Mouse (Mus musculus): ENCODE data around the gene Fndc9. TPM values are rescaled to one million over a fixed set of nuclear protein-coding genes. Genes with fewer than 3 reads are reported as not detected.

The Fndc9 gene
- polyA plus RNA-seq, 1 experiment from 2014 or later, result 0.11 TPM

DNA sequence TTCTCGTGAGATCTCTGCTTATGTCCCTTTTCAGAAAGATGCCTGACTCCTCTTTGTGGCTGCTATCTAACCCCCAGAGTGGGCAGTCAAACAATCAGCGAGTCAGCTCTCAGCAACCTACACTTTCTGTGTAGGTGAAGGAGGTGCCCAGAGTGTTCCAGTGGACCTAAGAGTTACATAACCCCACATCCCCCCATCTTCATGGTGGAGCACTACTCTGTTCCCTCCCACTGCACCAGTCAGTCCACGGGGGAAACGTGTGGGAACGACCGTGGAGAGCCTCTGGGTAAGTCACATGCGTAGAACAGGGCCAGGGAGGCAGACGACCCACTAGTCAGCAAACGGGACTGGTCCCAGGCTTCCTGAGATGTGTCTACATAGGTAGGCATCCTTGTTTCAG lies 16.0 kb upstream of the Fndc9 start:
- WGBS, result 90% methylated on average over 9 of the region's 9 CpGs

DNA sequence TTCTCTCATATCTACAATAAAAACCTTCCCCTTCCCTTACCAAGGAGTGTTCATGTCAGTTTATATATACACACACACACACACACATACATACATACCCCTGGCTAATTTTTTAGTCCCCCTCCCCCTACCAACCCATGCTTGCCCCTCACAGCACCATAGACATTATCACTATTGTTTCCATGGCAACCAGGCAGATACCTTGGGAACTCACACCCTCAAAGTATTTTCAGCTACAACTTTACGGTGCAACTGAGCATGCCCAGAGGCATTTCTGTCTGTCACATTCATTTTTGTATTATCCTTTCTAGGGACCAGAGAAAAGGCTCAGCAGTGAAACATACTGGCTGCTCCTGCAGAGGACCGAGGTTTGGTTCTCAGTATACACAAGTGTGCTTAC lies 15.1 kb upstream of the Fndc9 start:
- ATAC-seq (ENCODE audit: insufficient number of reproducible peaks, low FRiP score, low TSS enrichment, low read depth), result no peak
- H3K4me3 ChIP-seq (ENCODE audit: low read depth, low read length), result no peak overlapping the region
- no peak overlapping the region for H3K9ac ChIP-seq (ENCODE audit: low read length)
- 85% methylated on average over 2 of the region's 2 CpGs for WGBS
- H3K9me3 ChIP-seq (ENCODE audit: control insufficient read depth, low read length), result no peaks in the 10 kb centered on the region
- no peak overlapping the region for H3K4me2 ChIP-seq (ENCODE audit: low read depth, severe bottlenecking)
- no peak for DNase-seq (ENCODE audit: low spot score)
- no peak overlapping the region for H3K27ac ChIP-seq (replicated peaks; ENCODE audit: low read depth, low read length)
- H3K4me1 ChIP-seq (ENCODE audit: control insufficient read depth, insufficient read depth, low read length), result no peaks in the 10 kb centered on the region
- H3K36me3 ChIP-seq (ENCODE audit: control insufficient read depth, insufficient read depth, low read length), result no peaks in the 10 kb centered on the region
- no peaks in the 10 kb centered on the region for H3K27me3 ChIP-seq (ENCODE audit: control insufficient read depth, insufficient read depth, low read length)

More for the DNA sequence above, 16.0 kb upstream of the Fndc9 start:
- H3K36me3 ChIP-seq (ENCODE audit: control insufficient read depth, insufficient read depth, low read length), result no peaks in the 10 kb centered on the region
- no peak overlapping the region for H3K4me2 ChIP-seq (ENCODE audit: low read depth, severe bottlenecking)
- DNase-seq (ENCODE audit: low spot score) (no peak), ATAC-seq (ENCODE audit: insufficient number of reproducible peaks, low FRiP score, low TSS enrichment, low read depth) (no peak)
- no peaks in the 10 kb centered on the region for H3K9me3 ChIP-seq (ENCODE audit: control insufficient read depth, low read length)
- no peaks in the 10 kb centered on the region for H3K27me3 ChIP-seq (ENCODE audit: control insufficient read depth, insufficient read depth, low read length)
- no peak overlapping the region for H3K9ac ChIP-seq (ENCODE audit: low read length)
- H3K27ac ChIP-seq (replicated peaks; ENCODE audit: low read depth, low read length), result no peak overlapping the region
- H3K4me1 ChIP-seq (ENCODE audit: control insufficient read depth, insufficient read depth, low read length), result peaks cover 4% of the 10 kb centered on the region
- H3K4me3 ChIP-seq (ENCODE audit: low read depth, low read length), result no peak overlapping the region

DNA sequence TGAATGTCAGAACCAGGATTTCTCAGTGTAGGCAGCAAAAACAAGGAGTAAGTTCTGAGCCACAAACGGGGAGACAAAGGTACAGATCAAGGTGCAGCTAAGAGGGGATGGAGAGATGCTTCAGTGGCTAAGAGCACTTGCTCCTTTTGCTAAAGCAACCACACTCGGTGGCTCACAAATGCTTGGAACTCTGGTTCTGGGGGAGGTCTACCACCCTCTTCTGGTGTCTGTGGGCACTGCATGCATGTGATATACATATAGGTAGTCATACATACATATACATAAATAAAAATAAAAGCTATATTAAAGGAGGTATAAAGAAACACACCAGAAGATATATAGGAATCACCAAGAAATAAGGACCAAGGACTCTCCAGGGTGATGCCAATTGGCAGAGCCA lies 11.8 kb upstream of the Fndc9 start:
- Histone ChIP-seq H3K4me1 (ENCODE audit: control insufficient read depth, insufficient read depth, low read length) (no peaks in the 10 kb centered on the region), H3K27ac (replicated peaks; ENCODE audit: low read depth, low read length) (no peak overlapping the region), H3K4me3 (ENCODE audit: low read depth, low read length) (no peak overlapping the region), H3K9ac (ENCODE audit: low read length) (no peak overlapping the region), H3K4me2 (ENCODE audit: low read depth, severe bottlenecking) (no peak overlapping the region), H3K9me3 (ENCODE audit: control insufficient read depth, low read length) (no peaks in the 10 kb centered on the region), H3K27me3 (ENCODE audit: control insufficient read depth, insufficient read depth, low read length) (no peaks in the 10 kb centered on the region), H3K36me3 (ENCODE audit: control insufficient read depth, insufficient read depth, low read length) (no peaks in the 10 kb centered on the region)
- no peak for ATAC-seq (ENCODE audit: insufficient number of reproducible peaks, low FRiP score, low TSS enrichment, low read depth)
- 74% methylated on average over 2 of the region's 2 CpGs for WGBS
- DNase-seq (ENCODE audit: low spot score), result no peak

DNA sequence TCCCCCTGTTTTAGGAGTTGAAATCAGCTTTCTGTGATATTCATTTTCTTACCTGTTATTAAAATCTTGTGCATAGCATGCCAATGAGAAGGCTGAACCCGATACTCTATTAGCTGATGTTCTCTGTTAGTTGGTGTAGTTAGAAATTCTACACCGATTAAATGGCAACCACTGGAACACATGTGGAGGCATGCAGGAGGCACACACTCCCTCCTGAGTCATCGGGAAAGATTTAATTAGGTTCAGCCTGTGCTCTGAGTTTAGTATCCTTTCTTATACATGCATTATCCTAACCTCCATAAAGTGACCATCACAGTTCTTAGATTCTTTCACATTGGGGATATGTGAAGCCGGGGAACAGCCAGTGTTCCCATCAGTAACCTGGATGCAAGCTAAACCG lies 10.0 kb upstream of the Fndc9 start:
- H3K9ac ChIP-seq (ENCODE audit: low read length), result no peak overlapping the region
- WGBS, result 76% methylated on average over 5 of the region's 5 CpGs
- H3K27me3 ChIP-seq (ENCODE audit: control insufficient read depth, insufficient read depth, low read length), result no peaks in the 10 kb centered on the region
- H3K4me1 ChIP-seq (ENCODE audit: control insufficient read depth, insufficient read depth, low read length), result no peaks in the 10 kb centered on the region
- DNase-seq (ENCODE audit: low spot score), result no peak
- ATAC-seq (ENCODE audit: insufficient number of reproducible peaks, low FRiP score, low TSS enrichment, low read depth), result no peak
- H3K27ac ChIP-seq (replicated peaks; ENCODE audit: low read depth, low read length), result no peak overlapping the region
- H3K9me3 ChIP-seq (ENCODE audit: control insufficient read depth, low read length), result no peaks in the 10 kb centered on the region
- H3K4me2 ChIP-seq (ENCODE audit: low read depth, severe bottlenecking), result no peak overlapping the region
- no peak overlapping the region for H3K4me3 ChIP-seq (ENCODE audit: low read depth, low read length)
- no peaks in the 10 kb centered on the region for H3K36me3 ChIP-seq (ENCODE audit: control insufficient read depth, insufficient read depth, low read length)

DNA sequence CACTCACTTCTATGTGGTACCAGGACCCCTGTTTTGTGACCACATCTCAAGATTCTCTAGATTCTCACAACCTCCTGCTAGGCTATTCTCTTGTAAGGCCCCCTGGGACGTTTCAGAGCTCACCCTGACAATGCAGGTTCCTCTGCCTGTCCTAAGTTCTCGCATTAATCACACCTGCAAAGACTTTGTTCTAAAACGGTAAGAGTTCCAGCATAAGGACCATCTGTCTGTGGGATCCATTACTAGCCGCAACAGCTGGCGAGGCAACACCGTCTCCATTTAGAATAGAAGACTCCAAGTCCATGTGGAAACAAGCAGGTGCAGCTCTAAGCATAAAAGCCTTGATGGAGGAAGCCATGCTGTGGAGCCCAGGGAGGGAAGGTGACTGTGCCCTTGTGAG lies 5.1 kb upstream of the Fndc9 start:
- Histone ChIP-seq H3K9me3 (ENCODE audit: control insufficient read depth, low read length) (no peaks in the 10 kb centered on the region), H3K4me3 (ENCODE audit: low read depth, low read length) (no peak overlapping the region), H3K4me2 (ENCODE audit: low read depth, severe bottlenecking) (no peak overlapping the region), H3K36me3 (ENCODE audit: control insufficient read depth, insufficient read depth, low read length) (no peaks in the 10 kb centered on the region), H3K9ac (ENCODE audit: low read length) (no peak overlapping the region), H3K27ac (replicated peaks; ENCODE audit: low read depth, low read length) (no peak overlapping the region), H3K27me3 (ENCODE audit: control insufficient read depth, insufficient read depth, low read length) (no peaks in the 10 kb centered on the region), H3K4me1 (ENCODE audit: control insufficient read depth, insufficient read depth, low read length) (no peaks in the 10 kb centered on the region)
- WGBS, result 74% methylated on average over 6 of the region's 6 CpGs
- ATAC-seq (ENCODE audit: insufficient number of reproducible peaks, low FRiP score, low TSS enrichment, low read depth), result no peak
- no peak for DNase-seq (ENCODE audit: low spot score)

DNA sequence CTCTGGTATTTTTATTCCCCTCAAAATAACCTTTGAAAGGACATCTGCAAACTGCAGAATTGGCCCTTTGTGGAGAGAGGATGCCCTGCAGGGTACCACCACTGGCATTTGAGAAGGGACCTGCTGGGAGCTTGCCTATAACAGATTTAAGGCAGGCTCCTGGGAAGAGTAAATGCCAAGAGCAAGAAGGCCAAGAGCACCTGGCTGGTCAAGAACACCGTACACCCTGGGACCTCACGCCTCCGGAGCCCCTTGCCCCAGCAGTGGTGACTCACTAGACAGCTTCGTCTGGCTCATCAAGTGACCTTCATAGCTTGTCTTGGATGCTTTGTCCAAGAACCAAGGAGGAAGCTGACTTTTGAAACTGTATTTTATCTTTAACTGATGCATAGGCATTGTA lies 2.5 kb upstream of the Fndc9 start:
- ATAC-seq (ENCODE audit: insufficient number of reproducible peaks, low FRiP score, low TSS enrichment, low read depth), result no peak
- Histone ChIP-seq H3K27ac (replicated peaks; ENCODE audit: low read depth, low read length) (no peak overlapping the region), H3K9me3 (ENCODE audit: control insufficient read depth, low read length) (no peaks in the 10 kb centered on the region), H3K36me3 (ENCODE audit: control insufficient read depth, insufficient read depth, low read length) (no peaks in the 10 kb centered on the region; the same call in 1 of the 2 replicates), H3K9ac (ENCODE audit: low read length) (no peak overlapping the region), H3K4me2 (ENCODE audit: low read depth, severe bottlenecking) (no peak overlapping the region), H3K27me3 (ENCODE audit: control insufficient read depth, insufficient read depth, low read length) (no peaks in the 10 kb centered on the region), H3K4me1 (ENCODE audit: control insufficient read depth, insufficient read depth, low read length) (no peaks in the 10 kb centered on the region), H3K4me3 (ENCODE audit: low read depth, low read length) (no peak overlapping the region)
- DNase-seq (ENCODE audit: low spot score), result no peak
- 93% methylated on average over 4 of the region's 4 CpGs for WGBS

DNA sequence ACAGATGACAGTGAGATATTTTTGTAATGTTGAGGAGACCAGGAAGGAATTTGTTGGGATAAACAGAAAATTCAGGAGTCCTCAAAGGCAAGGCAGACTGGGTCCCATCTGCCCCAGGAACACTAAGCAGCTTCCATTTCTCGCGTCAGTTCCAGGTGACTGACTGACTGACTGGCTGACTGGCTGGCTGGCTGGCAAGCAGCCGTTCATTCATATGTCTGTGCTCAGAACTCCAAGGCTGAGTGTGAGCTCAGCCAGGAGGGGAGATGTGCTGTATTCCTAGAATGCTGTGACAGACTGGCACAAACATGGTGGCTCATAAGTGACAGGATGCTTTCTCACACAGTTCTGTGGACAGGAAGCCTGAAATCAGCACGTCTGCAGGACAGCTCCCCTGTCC lies 1.4 kb upstream of the Fndc9 start:
- Histone ChIP-seq H3K9me3 (ENCODE audit: control insufficient read depth, low read length) (no peaks in the 10 kb centered on the region), H3K4me2 (ENCODE audit: low read depth, severe bottlenecking) (no peak overlapping the region), H3K9ac (ENCODE audit: low read length) (no peak overlapping the region), H3K36me3 (ENCODE audit: control insufficient read depth, insufficient read depth, low read length) (no peaks in the 10 kb centered on the region; the same call in 1 of the 2 replicates), H3K27ac (replicated peaks; ENCODE audit: low read depth, low read length) (no peak overlapping the region), H3K27me3 (ENCODE audit: control insufficient read depth, insufficient read depth, low read length) (no peaks in the 10 kb centered on the region), H3K4me3 (ENCODE audit: low read depth, low read length) (no peak overlapping the region), H3K4me1 (ENCODE audit: control insufficient read depth, insufficient read depth, low read length) (no peaks in the 10 kb centered on the region)
- DNase-seq (ENCODE audit: low spot score) (no peak), ATAC-seq (ENCODE audit: insufficient number of reproducible peaks, low FRiP score, low TSS enrichment, low read depth) (no peak)
- 91% methylated on average over 4 of the region's 4 CpGs for WGBS

DNA sequence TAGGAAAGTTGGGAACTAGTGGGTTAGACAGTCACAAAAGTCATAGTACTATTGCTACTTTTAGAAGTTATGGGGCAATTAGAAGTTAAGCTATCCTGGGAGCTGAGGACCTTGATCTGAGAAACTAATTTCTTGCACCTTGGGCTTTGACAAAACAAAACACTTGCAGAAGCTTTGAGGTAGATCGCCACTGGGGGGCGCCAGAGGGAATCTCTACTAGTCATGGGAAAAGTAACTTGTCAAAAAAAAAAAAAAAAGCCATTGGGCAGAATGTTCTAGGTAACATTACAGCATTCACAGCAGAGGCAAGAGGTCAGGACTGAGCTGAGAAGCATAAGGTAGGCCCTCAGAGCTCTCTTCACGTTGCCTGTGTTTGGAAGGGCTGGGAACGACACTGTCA lies 1.6 kb downstream of the Fndc9 start:
- H3K4me3 ChIP-seq (ENCODE audit: low read depth, low read length), result no peak overlapping the region
- no peak overlapping the region for H3K9ac ChIP-seq (ENCODE audit: low read length)
- DNase-seq (ENCODE audit: low spot score) (peak; percentile 82), ATAC-seq (ENCODE audit: insufficient number of reproducible peaks, low FRiP score, low TSS enrichment, low read depth) (no peak)
- whole genome bisulfite sequencing, result 40% methylated on average over 4 of the region's 4 CpGs
- H3K9me3 ChIP-seq (ENCODE audit: control insufficient read depth, low read length), result no peaks in the 10 kb centered on the region
- H3K27me3 ChIP-seq (ENCODE audit: control insufficient read depth, insufficient read depth, low read length), result no peaks in the 10 kb centered on the region
- H3K4me1 ChIP-seq (ENCODE audit: control insufficient read depth, insufficient read depth, low read length), result no peaks in the 10 kb centered on the region
- H3K4me2 ChIP-seq (ENCODE audit: low read depth, severe bottlenecking), result no peak overlapping the region
- H3K36me3 ChIP-seq (ENCODE audit: control insufficient read depth, insufficient read depth, low read length), result no peaks in the 10 kb centered on the region; the same call in 1 of the 2 replicates
- no peak overlapping the region for H3K27ac ChIP-seq (replicated peaks; ENCODE audit: low read depth, low read length)

DNA sequence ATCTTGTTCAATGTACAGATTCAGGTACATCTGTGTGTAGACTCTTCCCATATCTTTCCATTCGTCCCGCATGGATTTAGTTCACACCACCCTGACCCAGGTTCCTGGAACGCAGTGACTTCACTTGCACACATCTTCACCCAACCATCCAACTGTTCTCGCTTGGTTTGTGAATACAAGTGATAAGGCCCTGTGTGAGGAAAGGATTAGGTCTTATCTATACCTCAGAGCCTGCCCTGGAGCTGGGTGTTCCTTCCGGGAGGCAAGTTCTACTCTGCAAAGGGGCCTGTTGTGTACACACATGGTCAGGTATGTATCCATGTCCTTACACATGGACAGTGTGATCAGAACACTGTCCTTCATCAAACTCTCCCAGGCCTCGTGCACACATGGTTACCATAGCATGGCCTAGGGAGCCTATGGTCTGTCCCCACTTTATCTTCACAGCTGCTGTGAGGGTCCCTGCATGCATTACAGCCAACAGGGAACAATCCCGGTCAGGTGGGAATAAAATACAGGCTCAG lies 5.9 kb downstream of the Fndc9 start:
- ATAC-seq (ENCODE audit: insufficient number of reproducible peaks, low FRiP score, low TSS enrichment, low read depth), result no peak
- no peak overlapping the region for H3K27ac ChIP-seq (replicated peaks; ENCODE audit: low read depth, low read length)
- 93% methylated on average over 7 of the region's 7 CpGs for WGBS
- H3K9me3 ChIP-seq (ENCODE audit: control insufficient read depth, low read length), result no peaks in the 10 kb centered on the region
- no peaks in the 10 kb centered on the region for H3K4me1 ChIP-seq (ENCODE audit: control insufficient read depth, insufficient read depth, low read length)
- H3K36me3 ChIP-seq (ENCODE audit: control insufficient read depth, insufficient read depth, low read length), result no peaks in the 10 kb centered on the region; the same call in 1 of the 2 replicates
- DNase-seq (ENCODE audit: low spot score), result no peak
- H3K4me3 ChIP-seq (ENCODE audit: low read depth, low read length), result no peak overlapping the region
- H3K4me2 ChIP-seq (ENCODE audit: low read depth, severe bottlenecking), result no peak overlapping the region
- H3K27me3 ChIP-seq (ENCODE audit: control insufficient read depth, insufficient read depth, low read length), result no peaks in the 10 kb centered on the region
- H3K9ac ChIP-seq (ENCODE audit: low read length), result no peak overlapping the region
